ENCODE assay signal across 22 mouse cellular contexts in the genomic region with DNA sequence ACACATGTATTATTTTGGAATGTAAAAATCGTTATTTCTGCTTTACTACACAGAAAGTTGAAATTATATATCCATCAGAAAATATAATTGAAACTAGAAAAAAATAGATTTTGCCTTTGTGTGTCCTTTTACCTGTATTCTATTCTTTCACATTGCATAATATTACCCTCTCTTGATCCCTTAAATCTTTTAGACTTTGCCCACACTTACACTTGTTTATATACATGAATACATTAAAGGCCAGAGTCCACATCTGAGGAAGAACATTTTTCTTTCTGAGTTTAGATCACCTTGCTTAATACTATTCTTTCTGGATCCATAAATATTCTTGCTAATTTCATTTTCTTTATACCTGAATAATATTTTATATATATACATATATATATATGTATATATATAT.
DNase-seq lines count a peak whose midpoint lies in the region; ATAC-seq and TF ChIP-seq lines count a peak whose summit lies in the region.
"Had no signal": no experiment of that assay in that cellular context is flagged by ENCODE, and none has a peak within 500 bp of the region (broad histone marks: within the 10 kb centered on the region; RNA-seq: fewer than 3 reads in every experiment).

No protein-coding gene starts in this region.

- H3K36me3 ChIP-seq in hindbrain, embryonic 14.5 days (replicated peaks; ENCODE audit: control insufficient read depth, insufficient read depth), result no peaks in the 10 kb centered on the region
- no peaks in the 10 kb centered on the region for H3K36me3 ChIP-seq in hindbrain, embryonic 11.5 days (ENCODE audit: control insufficient read depth, insufficient read depth, low read length)
- no peaks in the 10 kb centered on the region for H3K36me3 ChIP-seq in intestine, embryonic 15.5 days
- 0 out of 2 replicates have a peak, but pooled peaks cover 2% of the 10 kb centered on the region for H3K36me3 ChIP-seq in intestine, embryonic 16.5 days (ENCODE audit: control insufficient read depth, insufficient read depth, low read length)
- H3K36me3 ChIP-seq in intestine, postnatal 0 days (ENCODE audit: control insufficient read depth, insufficient read depth), result peaks cover 5% of the 10 kb centered on the region; the same call in 1 of the 2 replicates
- no peaks in the 10 kb centered on the region for H3K36me3 ChIP-seq in neural tube, embryonic 15.5 days
- H3K36me3 ChIP-seq in lung, postnatal 0 days (ENCODE audit: insufficient read depth, low read length), result no peaks in the 10 kb centered on the region

- H3K9ac ChIP-seq in hindbrain, embryonic 14.5 days, result no peak overlapping the region
- H3K9ac ChIP-seq in hindbrain, embryonic 11.5 days (ENCODE audit: low read depth, low read length), result no peak overlapping the region
- H3K9ac ChIP-seq in intestine, embryonic 15.5 days, result no peak overlapping the region
- no peak overlapping the region for H3K9ac ChIP-seq in intestine, embryonic 16.5 days (ENCODE audit: low read depth, low read length)
- H3K9ac ChIP-seq in intestine, postnatal 0 days (ENCODE audit: low read depth, low read length), result no peak overlapping the region
- H3K9ac ChIP-seq in neural tube, embryonic 15.5 days (replicated peaks), result no peak overlapping the region
- no peak overlapping the region for H3K9ac ChIP-seq in lung, postnatal 0 days (replicated peaks; ENCODE audit: low read depth)

- H3K27ac ChIP-seq in hindbrain, embryonic 14.5 days, result no peak overlapping the region
- no peak overlapping the region for H3K27ac ChIP-seq in hindbrain, embryonic 11.5 days (ENCODE audit: low read depth, low read length)
- H3K27ac ChIP-seq in intestine, embryonic 15.5 days, result no peak overlapping the region
- H3K27ac ChIP-seq in intestine, embryonic 16.5 days (ENCODE audit: low read length), result no peak overlapping the region
- H3K27ac ChIP-seq in intestine, postnatal 0 days (ENCODE audit: low read depth, low read length), result no peak overlapping the region
- no peak overlapping the region for H3K27ac ChIP-seq in neural tube, embryonic 15.5 days (replicated peaks)
- H3K27ac ChIP-seq in lung, postnatal 0 days (ENCODE audit: low read length), result no peak overlapping the region

- no peak overlapping the region for H3K4me3 ChIP-seq in hindbrain, embryonic 14.5 days (replicated peaks; ENCODE audit: low read length)
- no peak overlapping the region for H3K4me3 ChIP-seq in hindbrain, embryonic 11.5 days (ENCODE audit: low read depth, low read length)
- no peak overlapping the region for H3K4me3 ChIP-seq in intestine, embryonic 15.5 days (replicated peaks)
- no peak overlapping the region for H3K4me3 ChIP-seq in intestine, embryonic 16.5 days (ENCODE audit: low read length)
- H3K4me3 ChIP-seq in intestine, postnatal 0 days (ENCODE audit: low read depth, low read length), result no peak overlapping the region
- no peak overlapping the region for H3K4me3 ChIP-seq in neural tube, embryonic 15.5 days (replicated peaks)
- no peak overlapping the region for H3K4me3 ChIP-seq in lung, postnatal 0 days (ENCODE audit: low read depth, low read length)

- ATAC-seq in hindbrain, embryonic 14.5 days (ENCODE audit: low FRiP score), result no peak
- ATAC-seq in hindbrain, embryonic 11.5 days (ENCODE audit: low FRiP score), result no peak
- ATAC-seq in intestine, embryonic 15.5 days, result peak; percentile 63
- ATAC-seq in intestine, embryonic 16.5 days, result peak; percentile 82
- ATAC-seq in intestine, postnatal 0 days, result peak; percentile 87
- ATAC-seq in neural tube, embryonic 15.5 days (ENCODE audit: low FRiP score), result no peak
- ATAC-seq in lung, postnatal 0 days, result no peak
- ATAC-seq: activated CD4-positive, CD25-positive, alpha-beta regulatory T cell, adult 4 months; CD4-positive, CD25-positive, alpha-beta regulatory T cell, adult 4 months; Patski had no signal

- TF ChIP-seq EP300 in lung, postnatal 0 days (IDR thresholded peaks at IDR 0.05), result no peak

- 91% methylated on average over 1 of the region's 1 CpGs for WGBS in hindbrain, embryonic 14.5 days
- 89% methylated on average over 1 of the region's 1 CpGs for WGBS in hindbrain, embryonic 11.5 days
- WGBS in intestine, embryonic 15.5 days, result 89% methylated on average over 1 of the region's 1 CpGs
- 83% methylated on average over 1 of the region's 1 CpGs for WGBS in intestine, embryonic 16.5 days
- WGBS in intestine, postnatal 0 days, result 84% methylated on average over 1 of the region's 1 CpGs
- 91% methylated on average over 1 of the region's 1 CpGs for WGBS in neural tube, embryonic 15.5 days
- WGBS in lung, postnatal 0 days, result 78% methylated on average over 1 of the region's 1 CpGs

- peak; percentile 18 for DNase-seq in hindbrain, embryonic 14.5 days (ENCODE audit: low spot score)
- no peak for DNase-seq in hindbrain, embryonic 11.5 days (ENCODE audit: low spot score)
- no peak for DNase-seq in ovary, adult 18-20 months (ENCODE audit: low spot score)
- no peak for DNase-seq in lung, postnatal 0 days (ENCODE audit: low spot score)
- DNase-seq: adrenal gland, adult 2 months; adrenal gland, adult 8-10 months; adrenal gland, postnatal 10 days; adrenal gland, postnatal 14 days; adrenal gland, postnatal 25 days; adrenal gland, postnatal 36 days; B cell, adult 2 months; cerebellum, adult 11 months; cerebellum, adult 11-12 months had no signal

- H3K9me3 ChIP-seq in hindbrain, embryonic 14.5 days (ENCODE audit: control insufficient read depth, low read length), result no peaks in the 10 kb centered on the region
- no peaks in the 10 kb centered on the region for H3K9me3 ChIP-seq in hindbrain, embryonic 11.5 days (ENCODE audit: control insufficient read depth, low read length)
- H3K9me3 ChIP-seq in intestine, embryonic 15.5 days, result no peaks in the 10 kb centered on the region
- H3K9me3 ChIP-seq in intestine, embryonic 16.5 days (ENCODE audit: control insufficient read depth, low read length), result no peaks in the 10 kb centered on the region
- H3K9me3 ChIP-seq in intestine, postnatal 0 days (ENCODE audit: control insufficient read depth), result no peaks in the 10 kb centered on the region
- H3K9me3 ChIP-seq in neural tube, embryonic 15.5 days (replicated peaks), result no peaks in the 10 kb centered on the region
- H3K9me3 ChIP-seq in lung, postnatal 0 days (ENCODE audit: low read length), result no peaks in the 10 kb centered on the region
- H3K9me3 ChIP-seq: G1E had no signal

- H3K27me3 ChIP-seq in hindbrain, embryonic 14.5 days (ENCODE audit: control insufficient read depth, insufficient read depth, low read length), result no peaks in the 10 kb centered on the region
- H3K27me3 ChIP-seq in hindbrain, embryonic 11.5 days (ENCODE audit: control insufficient read depth, insufficient read depth, low read length), result no peaks in the 10 kb centered on the region
- no peaks in the 10 kb centered on the region for H3K27me3 ChIP-seq in intestine, embryonic 15.5 days (replicated peaks)
- H3K27me3 ChIP-seq in intestine, embryonic 16.5 days (replicated peaks; ENCODE audit: control insufficient read depth, insufficient read depth, low read length), result no peaks in the 10 kb centered on the region
- H3K27me3 ChIP-seq in intestine, postnatal 0 days (replicated peaks; ENCODE audit: control insufficient read depth, insufficient read depth, low read length), result no peaks in the 10 kb centered on the region
- no peaks in the 10 kb centered on the region for H3K27me3 ChIP-seq in neural tube, embryonic 15.5 days (replicated peaks)
- H3K27me3 ChIP-seq in lung, postnatal 0 days (replicated peaks; ENCODE audit: insufficient read depth, low read length), result no peaks in the 10 kb centered on the region
- H3K27me3 ChIP-seq: CH12.LX, Patski had no signal

- H3K4me1 ChIP-seq in hindbrain, embryonic 14.5 days (replicated peaks; ENCODE audit: control insufficient read depth, insufficient read depth, low read length), result no peaks in the 10 kb centered on the region
- H3K4me1 ChIP-seq in hindbrain, embryonic 11.5 days (replicated peaks; ENCODE audit: control insufficient read depth, insufficient read depth, low read length), result no peaks in the 10 kb centered on the region
- no peaks in the 10 kb centered on the region for H3K4me1 ChIP-seq in intestine, embryonic 15.5 days (replicated peaks)
- no peaks in the 10 kb centered on the region; the same call in 1 of the 2 replicates for H3K4me1 ChIP-seq in intestine, embryonic 16.5 days (ENCODE audit: control insufficient read depth, insufficient read depth, low read length)
- no peaks in the 10 kb centered on the region for H3K4me1 ChIP-seq in intestine, postnatal 0 days (replicated peaks; ENCODE audit: control insufficient read depth, insufficient read depth, low read length)
- H3K4me1 ChIP-seq in neural tube, embryonic 15.5 days, result no peaks in the 10 kb centered on the region
- H3K4me1 ChIP-seq in lung, postnatal 0 days (ENCODE audit: insufficient read depth, low read depth, low read length), result no peaks in the 10 kb centered on the region

- no peak for TF ChIP-seq CTCF in intestine, postnatal 0 days (IDR thresholded peaks at IDR 0.05; ENCODE audit: low read depth)
- no peak for TF ChIP-seq CTCF in lung, postnatal 0 days (IDR thresholded peaks at IDR 0.05)

- no peak overlapping the region for H3K4me2 ChIP-seq in hindbrain, embryonic 14.5 days (replicated peaks)
- no peak overlapping the region for H3K4me2 ChIP-seq in hindbrain, embryonic 11.5 days (replicated peaks; ENCODE audit: low read depth, low read length)
- no peak overlapping the region for H3K4me2 ChIP-seq in intestine, embryonic 15.5 days (replicated peaks)
- H3K4me2 ChIP-seq in intestine, embryonic 16.5 days (ENCODE audit: low read depth, low read length), result no peak overlapping the region
- no peak overlapping the region for H3K4me2 ChIP-seq in intestine, postnatal 0 days (replicated peaks; ENCODE audit: low read depth)
- H3K4me2 ChIP-seq in neural tube, embryonic 15.5 days, result no peak overlapping the region
- no peak overlapping the region for H3K4me2 ChIP-seq in lung, postnatal 0 days (replicated peaks; ENCODE audit: low read depth, low read length)

Comparison
In these comparisons a context has a peak if more than half of its experiments do, and no peak if none do; other contexts are left out.
1. ATAC-seq: peak in intestine, embryonic 15.5 days (single experiment), intestine, embryonic 16.5 days (single experiment) and intestine, postnatal 0 days (single experiment); none in hindbrain, embryonic 14.5 days (single experiment), hindbrain, embryonic 11.5 days (single experiment), neural tube, embryonic 15.5 days (single experiment) and lung, postnatal 0 days (single experiment).